Mouse (Mus musculus) olfactory bulb, adult 2 months (tissue): ENCODE measurements around the gene Plekhs1.
"Not testable (repeated sequence)": the region's sequence is repeated elsewhere in the genome, so short reads cannot be mapped to it uniquely, and the experiment has no call there.

Experiments used
- CTCF ChIP-seq: fragments of 200-500 bp; IDR thresholded peaks from 2 replicates; pipeline ENCODE4 v1.5.1; 2012; ENCODE audit warnings: low read depth, mild to moderate bottlenecking, low read length, moderate library complexity; ENCODE audit not compliant: insufficient read depth
- POLR2A ChIP-seq: fragments of 200-500 bp; IDR thresholded peaks from 2 replicates; pipeline ENCODE4 v1.6.1; 2012; ENCODE audit warnings: mild to moderate bottlenecking, low read depth, low read length, moderate library complexity; ENCODE audit not compliant: insufficient read depth

- not testable (repeated sequence) for TF ChIP-seq POLR2A, CTCF
These were observed 69.1 kb downstream of the Plekhs1 start for GRCm38 (mm10) chr19:56530529-56530928.
